Mouse (Mus musculus) CD4-positive, CD25-positive, alpha-beta regulatory T cell, adult 9 weeks (primary cell): ENCODE data around the gene Krt32. TPM values are rescaled to one million over a fixed set of nuclear protein-coding genes. Genes with fewer than 3 reads are reported as not detected.

Experiments
- polyA plus RNA-seq: library from polyadenylated mRNA; unstranded; fragments of 100-300 nt; shearing (Covaris generic); gene quantifications from one replicate; pipeline ENCODE4 v1.2.1, GENCODE M21; 2017

The Krt32 gene
- not detected for polyA plus RNA-seq

DNA sequence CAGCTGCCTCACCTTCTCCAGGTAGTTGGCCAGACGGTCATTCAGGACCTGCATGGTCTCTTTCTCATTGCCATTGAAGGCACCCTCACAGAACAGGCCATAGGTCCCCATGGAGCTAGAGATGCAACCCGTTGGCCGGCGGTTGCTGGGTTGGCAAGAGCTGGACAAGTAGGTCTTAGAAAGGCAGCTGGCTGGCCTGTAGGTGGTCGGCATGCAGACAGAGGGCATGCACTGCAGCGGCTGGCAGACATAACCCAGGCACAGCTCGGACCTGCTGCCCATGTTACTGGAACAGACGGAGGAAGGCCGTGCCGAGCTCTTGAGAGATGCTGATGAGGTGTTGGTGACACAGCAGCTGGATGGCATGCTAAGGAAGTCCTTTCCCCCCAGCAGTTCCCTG lies at the start of gene Krt32:
Gene Krt32, minus strand, starts transcription at position 366 of the 400 bp plus-strand sequence.

DNA sequence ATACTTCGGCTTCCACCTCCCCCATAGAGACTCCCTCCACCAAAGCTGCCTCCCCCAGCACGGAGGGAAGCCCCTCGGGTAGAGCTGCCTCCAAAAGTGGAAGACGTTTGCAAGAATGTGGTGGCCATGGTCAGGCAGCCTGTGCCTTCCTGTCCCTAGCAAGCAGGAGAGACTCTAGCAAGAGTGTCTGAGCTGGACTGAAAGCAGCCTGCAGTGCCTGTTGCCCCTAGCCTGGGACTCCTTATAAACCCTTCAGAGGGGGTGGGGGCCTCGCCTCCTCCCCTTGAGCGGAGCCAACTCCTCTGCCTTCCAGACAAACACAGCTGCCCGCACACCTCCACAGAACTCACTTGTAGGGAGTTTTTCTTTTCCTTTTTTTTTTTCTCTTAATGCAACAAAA lies 47.7 kb upstream of the Krt32 start, which contains the start of gene Krt15:
Gene Krt15, minus strand, starts transcription at position 198 of the 400 bp plus-strand sequence.

GRCm38 (mm10) chr11:100121466-100121865 lies 33.4 kb upstream of the Krt32 start, which contains the start of gene Krt13:
Gene Krt13 (minus strand): TSS chr11:100121566.

DNA sequence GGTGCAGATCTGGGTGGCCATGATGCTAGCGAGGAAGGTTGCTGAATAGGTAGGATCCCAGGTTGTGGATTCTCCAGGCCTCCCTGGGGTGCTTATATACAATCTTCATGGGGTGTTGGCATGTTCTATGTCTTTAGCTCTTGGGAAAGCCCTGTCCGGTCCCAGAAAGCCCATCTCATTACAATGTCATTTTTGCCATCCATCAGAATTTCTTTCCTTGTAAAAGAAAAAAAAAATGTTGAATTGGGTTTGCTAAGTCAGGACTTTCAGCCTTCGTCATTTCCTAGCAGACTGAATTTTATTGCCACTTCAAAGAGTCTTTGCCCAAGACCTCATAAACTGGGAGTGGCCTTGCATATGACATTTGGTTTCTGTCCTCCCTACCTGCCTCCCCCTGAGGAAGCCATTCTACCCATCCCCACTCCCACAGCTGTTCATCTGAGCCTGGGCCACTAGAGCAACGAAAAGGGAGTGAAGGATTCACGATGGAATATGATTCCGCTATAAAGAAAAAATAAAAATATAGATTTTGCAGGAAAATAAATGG lies 17.6 kb upstream of the Krt32 start, which contains the start of gene Krt36:
Gene Krt36, minus strand, starts transcription at position 51 of the 547 bp plus-strand sequence.

DNA sequence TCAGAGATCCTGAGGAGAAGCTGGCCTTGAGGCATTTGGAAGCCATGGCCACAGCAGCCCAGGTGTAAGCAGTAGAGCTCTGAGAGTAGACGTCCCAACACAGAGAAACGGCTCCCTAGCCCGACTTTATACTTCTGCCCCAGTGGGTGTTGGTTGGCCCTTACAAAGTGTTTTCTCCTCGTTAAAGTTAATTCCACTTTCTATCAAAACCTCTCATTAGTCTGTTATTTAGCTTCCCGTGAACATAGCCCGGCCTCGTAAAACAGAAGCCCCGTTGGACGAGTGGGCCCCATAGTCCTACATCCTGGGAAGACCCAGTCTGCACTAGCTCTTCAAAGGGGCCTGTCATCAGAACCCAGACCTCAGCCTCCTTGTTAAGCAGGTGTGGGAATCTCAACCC lies 8.1 kb upstream of the Krt32 start, which contains the start of gene Krt35:
Gene Krt35, minus strand, starts transcription at position 101 of the 400 bp plus-strand sequence.

DNA sequence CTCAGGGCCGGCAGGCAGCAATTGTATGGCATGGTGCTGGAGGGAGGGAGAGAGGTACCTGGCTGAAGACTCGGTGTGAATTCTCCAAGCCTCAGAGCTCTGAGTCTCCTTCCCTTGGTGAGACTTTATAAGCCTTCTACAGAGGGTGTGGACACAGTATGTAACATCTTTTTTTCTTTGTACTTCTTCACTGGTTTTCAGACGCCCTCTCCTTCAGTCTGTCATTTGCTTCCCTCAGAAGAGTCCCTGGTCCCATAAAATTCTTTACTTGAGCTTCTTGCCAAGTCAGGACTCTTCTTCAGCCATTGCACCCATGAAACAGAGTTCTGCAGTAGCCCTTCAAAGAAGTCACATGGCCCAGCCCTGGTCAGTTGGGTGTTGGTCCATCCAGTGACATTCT lies 37.6 kb downstream of the Krt32 start, which contains the start of gene Krt31:
Gene Krt31, minus strand, starts transcription at position 101 of the 400 bp plus-strand sequence.

DNA sequence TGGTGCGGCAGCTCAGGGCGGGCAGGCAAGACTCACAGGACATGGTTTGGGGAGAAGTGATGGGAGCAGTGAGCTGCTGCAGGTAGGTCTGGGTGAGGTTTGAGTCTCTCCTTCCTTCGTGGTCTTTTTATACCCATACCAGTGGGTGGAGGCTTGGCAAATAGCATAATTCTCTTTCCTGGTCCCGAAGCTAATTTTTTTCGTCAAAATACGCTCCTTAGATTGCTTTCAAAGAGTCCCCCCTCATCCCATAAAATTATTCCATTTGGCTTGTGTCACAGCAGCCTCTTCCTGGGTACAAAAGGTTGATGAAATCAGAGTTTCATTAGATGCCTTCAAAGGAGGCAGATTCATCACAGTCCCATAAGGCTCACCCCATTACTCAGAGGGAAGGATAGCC lies 46.6 kb downstream of the Krt32 start, which contains the start of gene Krt34:
Gene Krt34, minus strand, starts transcription at position 101 of the 400 bp plus-strand sequence.

Other genes with a start within 250 kb of the Krt32 start
- not detected for gene Krtap4-16, start 236.6 kb downstream of the Krt32 start, polyA plus RNA-seq
- not detected for gene Gm11568, start 230.3 kb downstream of the Krt32 start, polyA plus RNA-seq
- gene Gm11559, start 223.8 kb downstream of the Krt32 start, polyA plus RNA-seq = not detected
- not detected for gene Krtap9-1, start 214.8 kb downstream of the Krt32 start, polyA plus RNA-seq
- gene Gm11567, start 209.0 kb downstream of the Krt32 start, polyA plus RNA-seq = not detected
- not detected for gene Krtap31-1, start 180.3 kb downstream of the Krt32 start, polyA plus RNA-seq
- gene Gm11565, start 173.5 kb downstream of the Krt32 start, polyA plus RNA-seq = not detected
- not detected for gene Krtap31-2, start 151.9 kb downstream of the Krt32 start, polyA plus RNA-seq
- not detected for gene Krtap9-5, start 139.8 kb downstream of the Krt32 start, polyA plus RNA-seq
- not detected for gene Krtap29-1, start 109.2 kb downstream of the Krt32 start, polyA plus RNA-seq
- gene Krtap16-1, start 101.6 kb downstream of the Krt32 start, polyA plus RNA-seq = not detected
- gene Krtap17-1, start 94.2 kb downstream of the Krt32 start, polyA plus RNA-seq = not detected
- not detected for gene Krt33a, start 72.0 kb downstream of the Krt32 start, polyA plus RNA-seq
- not detected for gene Krt33b, start 58.4 kb downstream of the Krt32 start, polyA plus RNA-seq
- gene Krt34, start 46.7 kb downstream of the Krt32 start, polyA plus RNA-seq = not detected
- gene Krt31, start 37.7 kb downstream of the Krt32 start, polyA plus RNA-seq = not detected
- not detected for gene Krt35, start 8.0 kb upstream of the Krt32 start, polyA plus RNA-seq
- not detected for gene Krt36, start 17.4 kb upstream of the Krt32 start, polyA plus RNA-seq
- not detected for gene Krt13, start 33.3 kb upstream of the Krt32 start, polyA plus RNA-seq
- not detected for gene Krt15, start 47.7 kb upstream of the Krt32 start, polyA plus RNA-seq
- gene Krt19, start 60.4 kb upstream of the Krt32 start, polyA plus RNA-seq = not detected
- not detected for gene Krt9, start 105.0 kb upstream of the Krt32 start, polyA plus RNA-seq
- gene Krt14, start 119.3 kb upstream of the Krt32 start, polyA plus RNA-seq = not detected
- not detected for gene Krt16, start 160.7 kb upstream of the Krt32 start, polyA plus RNA-seq
- 3.8 TPM for gene Krt17, start 172.8 kb upstream of the Krt32 start, polyA plus RNA-seq
- gene Krt42, start 181.6 kb upstream of the Krt32 start, polyA plus RNA-seq = not detected
- 3,233 TPM for gene Eif1, start 231.7 kb upstream of the Krt32 start, polyA plus RNA-seq
- gene Gast, start 246.2 kb upstream of the Krt32 start, polyA plus RNA-seq = not detected